Mouse (Mus musculus) kidney, postnatal 0 days (tissue): ENCODE measurements around the gene Trappc5. TPM values are rescaled to one million over a fixed set of nuclear protein-coding genes. Genes with fewer than 3 reads are reported as not detected.

Experiments used
- ATAC-seq: fragments of 200-750 bp; cut with Nextera tagmentation; replicated peaks from 2 replicates; pipeline ENCODE4 v1.8.0; 2017; ENCODE audit warnings: low read depth, moderate number of reproducible peaks, moderate TSS enrichment, moderate library complexity; ENCODE audit not compliant: low FRiP score
- DNase-seq: peaks from one replicate; pipeline ENCODE4 v3.0.0-alpha.2; 2016; ENCODE audit warnings: low spot score
- H3K27ac ChIP-seq: fragments of 300-500 bp; sonication (generic); 2 replicates; pipeline ENCODE4 v1.5.1; 2014; ENCODE audit warnings: mild to moderate bottlenecking
- H3K27me3 ChIP-seq: fragments of 300-500 bp; sonication (generic); 2 replicates; pipeline ENCODE4 v1.6.1; 2014; ENCODE audit warnings: low read length, mixed read lengths; ENCODE audit not compliant: insufficient read depth
- H3K36me3 ChIP-seq: fragments of 300-500 bp; sonication (generic); 2 replicates; pipeline ENCODE4 v1.6.1; 2014; ENCODE audit warnings: low read length, mixed read lengths; ENCODE audit not compliant: insufficient read depth
- H3K4me1 ChIP-seq: fragments of 300-500 bp; sonication (generic); replicated peaks from 2 replicates; pipeline ENCODE4 v1.6.1; 2014; ENCODE audit warnings: antibody characterized with exemption, low read length, mixed read lengths; ENCODE audit not compliant: insufficient read depth
- H3K4me2 ChIP-seq: fragments of 300-500 bp; sonication (generic); 2 replicates; pipeline ENCODE4 v1.6.1; 2014; ENCODE audit warnings: mild to moderate bottlenecking, low read length, moderate library complexity, mixed read lengths
- H3K4me3 ChIP-seq: fragments of 300-500 bp; sonication (generic); replicated peaks from 2 replicates; pipeline ENCODE4 v1.5.1; 2014; ENCODE audit warnings: low read depth, low read length
- H3K9ac ChIP-seq: fragments of 300-500 bp; sonication (generic); 2 replicates; pipeline ENCODE4 v1.6.1; 2014; ENCODE audit warnings: low read depth, low read length
- H3K9me3 ChIP-seq: fragments of 300-500 bp; sonication (generic); replicated peaks from 2 replicates; pipeline ENCODE4 v1.6.1; 2016; ENCODE audit warnings: low read length, inconsistent platforms, mixed read lengths
- CTCF ChIP-seq: IDR thresholded peaks from 2 replicates; pipeline ENCODE4 v1.5.1; 2016; ENCODE audit warnings: antibody characterized with exemption, low read depth, mild to moderate bottlenecking, moderate library complexity
- WGBS: fragments of 180-500 bp; shearing (Covaris S2); extraction: QIAGEN DNeasy Blood & Tissue Kit; methylation state at CpG from one replicate; pipeline ENCODE4 v1.1.7; 2014; 5-methylcytosine and 5-hydroxymethylcytosine counted together
- polyA plus RNA-seq: library from polyadenylated mRNA; unstranded; fragments of >200 nt; fragmentation: Nextera tagmentation; extraction: Ambion mirVana; gene quantifications from 2 replicates; pipeline ENCODE4 v1.2.1, GENCODE M21; 2015

Trappc5 gene
- polyA plus RNA-seq, 1 experiment from 2014 or later = 32.1 TPM

DNA sequence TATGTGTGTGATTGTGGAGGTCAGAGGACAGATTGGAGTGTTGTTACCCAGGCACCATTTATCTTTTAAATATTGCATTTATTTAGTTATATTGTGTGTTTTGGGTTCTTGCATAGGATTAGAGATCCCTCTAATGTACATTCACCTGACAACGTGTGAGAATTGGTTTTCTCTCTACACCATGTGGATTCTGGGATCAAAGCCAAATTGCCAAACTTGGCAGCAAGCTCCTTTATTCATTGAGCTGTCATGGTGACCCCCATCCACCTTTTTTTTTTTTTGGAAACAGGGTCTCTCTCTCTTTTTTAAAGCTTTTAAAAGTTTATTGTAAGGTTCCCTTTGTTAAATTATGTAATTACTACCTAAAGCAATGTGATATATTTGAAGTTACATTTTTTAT lies 44.9 kb downstream of the Trappc5 start:
- no peak overlapping the region for H3K9ac ChIP-seq
- no peaks in the 10 kb centered on the region for H3K27me3 ChIP-seq
- no peaks in the 10 kb centered on the region for H3K9me3 ChIP-seq
- H3K4me3 ChIP-seq = no peak overlapping the region
- H3K36me3 ChIP-seq = no peaks in the 10 kb centered on the region
- no peak for DNase-seq
- ATAC-seq = no peak
- WGBS = 35% methylated on average over 1 of the region's 1 CpGs
- TF ChIP-seq CTCF = no peak
- H3K27ac ChIP-seq = no peak overlapping the region
- no peaks in the 10 kb centered on the region for H3K4me1 ChIP-seq
- no peak overlapping the region for H3K4me2 ChIP-seq

Other genes with a start within 250 kb of the Trappc5 start
- gene Pex11g, start 208.6 kb upstream of the Trappc5 start, polyA plus RNA-seq = 8.1 and 8.8 TPM in 2 replicates
- 0.16 TPM in 1 of 2 replicates, not detected in the other for gene Tex45, start 205.4 kb upstream of the Trappc5 start, polyA plus RNA-seq
- gene Zfp358, start 183.2 kb upstream of the Trappc5 start, polyA plus RNA-seq = 42.1 and 45.0 TPM in 2 replicates
- gene Mcoln1, start 175.8 kb upstream of the Trappc5 start, polyA plus RNA-seq = 46.9 and 54.6 TPM in 2 replicates
- 24.3 and 26.4 TPM in 2 replicates for gene Pnpla6, start 160.9 kb upstream of the Trappc5 start, polyA plus RNA-seq
- 4.4 and 5.2 TPM in 2 replicates for gene C330021F23Rik, start 108.3 kb upstream of the Trappc5 start, polyA plus RNA-seq
- 9.7 and 11.6 TPM in 2 replicates for gene Camsap3, start 89.0 kb upstream of the Trappc5 start, polyA plus RNA-seq
- 44.4 and 48.4 TPM in 2 replicates for gene Xab2, start 55.0 kb upstream of the Trappc5 start, polyA plus RNA-seq
- 132 and 151 TPM in 2 replicates for gene Pet100, start 54.8 kb upstream of the Trappc5 start, polyA plus RNA-seq
- gene Pcp2, start 50.8 kb upstream of the Trappc5 start, polyA plus RNA-seq = 0.42 TPM in 1 of 2 replicates, not detected in the other
- 88.6 and 93.3 TPM in 2 replicates for gene Stxbp2, start 45.3 kb upstream of the Trappc5 start, polyA plus RNA-seq
- gene Retn, start 20.5 kb upstream of the Trappc5 start, polyA plus RNA-seq = 0.27 and 0.58 TPM in 2 replicates
- gene Mcemp1, start 10.5 kb upstream of the Trappc5 start, polyA plus RNA-seq = 0.47 and 0.54 TPM in 2 replicates
- gene Fcor, start 3.9 kb upstream of the Trappc5 start, polyA plus RNA-seq = 8.3 and 8.9 TPM in 2 replicates
- gene Fcer2a, start 17.9 kb downstream of the Trappc5 start, polyA plus RNA-seq = 0.08 TPM in 1 of 2 replicates, not detected in the other
- gene Clec4g, start 44.4 kb downstream of the Trappc5 start, polyA plus RNA-seq = 0.18 and 0.34 TPM in 2 replicates
- 0.08 and 0.10 TPM in 2 replicates for gene Cd209a, start 72.7 kb downstream of the Trappc5 start, polyA plus RNA-seq
- gene Cd209e, start 178.0 kb downstream of the Trappc5 start, polyA plus RNA-seq = not detected in 2 replicates
- not detected in 2 replicates for gene Cd209d, start 202.3 kb downstream of the Trappc5 start, polyA plus RNA-seq